Mouse (Mus musculus) thymus, postnatal 14 days (tissue): ENCODE measurements around the gene Gm4450.
"Not testable (repeated sequence)": the region's sequence is repeated elsewhere in the genome, so short reads cannot be mapped to it uniquely, and the experiment has no call there.

ENCODE experiments used
- DNase-seq: peaks from one replicate; pipeline ENCODE4 v3.0.0; 2021

Gene Gm4450

DNA sequence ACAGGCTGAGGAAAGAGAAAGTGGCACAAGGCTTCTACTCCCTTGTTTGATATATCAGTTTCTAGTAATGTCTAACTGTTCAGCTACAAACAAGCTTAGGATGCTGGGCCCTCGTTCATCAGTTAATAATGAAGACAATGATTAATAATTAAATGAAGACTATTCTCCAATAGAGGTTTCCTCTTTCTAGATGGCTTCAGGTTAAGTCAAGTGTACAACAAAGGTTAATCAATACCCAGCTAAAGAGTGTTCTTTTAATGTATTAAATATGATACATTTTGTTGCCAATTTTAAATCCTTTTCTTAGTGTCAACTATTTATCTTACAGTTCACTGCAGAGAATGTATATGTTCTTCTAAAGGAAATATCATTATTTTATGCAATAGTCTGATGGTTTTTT lies at the start of gene Gm4450:
Gene Gm4450, minus strand, starts transcription at position 101 of the 400 bp plus-strand sequence.
- DNase-seq: not testable (repeated sequence)

DNA sequence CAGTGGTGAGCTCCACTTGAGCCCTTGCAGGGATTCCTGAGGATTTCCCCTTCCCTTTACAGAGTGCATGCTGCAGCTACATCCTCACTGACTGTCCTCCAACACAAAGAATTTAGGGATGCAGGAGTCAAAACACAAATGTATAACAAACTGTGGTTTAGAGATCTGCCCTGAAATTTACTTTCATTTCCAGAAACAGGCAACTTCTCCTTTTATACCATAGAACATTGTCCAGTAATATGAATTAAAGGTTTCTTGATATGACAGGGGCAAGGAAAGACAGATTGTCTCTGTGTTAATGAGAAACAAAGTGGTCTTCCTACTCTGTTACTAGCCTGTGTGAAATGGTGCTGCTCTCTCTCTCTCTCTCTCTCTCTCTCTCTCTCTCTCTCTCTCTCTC lies 40.5 kb upstream of the Gm4450 start:
- not testable (repeated sequence) for DNase-seq

DNA sequence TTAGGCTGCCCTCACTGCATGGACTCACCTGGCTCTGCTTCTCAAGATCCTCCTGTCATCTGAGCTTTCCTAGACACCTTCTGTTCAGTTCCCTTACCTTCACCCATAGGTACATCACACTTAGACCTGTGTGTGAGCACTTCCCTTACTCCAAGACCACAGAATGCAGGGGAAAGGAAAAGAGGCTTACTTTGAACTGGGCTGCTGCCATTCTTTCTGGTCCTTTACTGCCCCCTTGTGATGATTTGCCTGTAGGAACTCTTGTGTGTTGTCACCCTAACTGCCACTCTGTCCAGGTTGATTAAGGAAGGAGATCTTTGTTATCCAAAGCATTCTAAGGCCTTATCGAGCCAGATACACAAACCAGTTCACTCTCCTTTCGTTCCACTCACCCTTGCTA lies 39.8 kb upstream of the Gm4450 start:
- DNase-seq: not testable (repeated sequence)

DNA sequence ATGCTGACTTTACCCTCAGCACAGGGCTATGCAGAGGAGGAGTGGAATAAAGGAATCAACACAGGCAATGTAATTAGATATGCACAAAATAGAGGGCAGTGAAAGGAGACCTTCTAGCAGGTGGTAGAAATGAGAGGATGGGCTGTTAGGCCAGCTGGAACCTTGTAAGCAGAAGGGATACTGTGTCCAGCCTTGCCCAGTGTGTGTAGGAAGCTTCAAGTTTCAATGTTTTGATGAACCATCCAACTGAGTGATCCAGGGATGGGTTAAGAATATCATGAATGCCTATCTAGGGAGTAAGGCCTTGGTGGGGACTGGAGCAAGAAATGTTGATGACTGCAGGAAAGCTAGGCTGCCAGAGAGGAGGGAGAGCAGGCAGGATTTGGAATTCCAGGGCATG lies 38.1 kb upstream of the Gm4450 start:
- not testable (repeated sequence) for DNase-seq

DNA sequence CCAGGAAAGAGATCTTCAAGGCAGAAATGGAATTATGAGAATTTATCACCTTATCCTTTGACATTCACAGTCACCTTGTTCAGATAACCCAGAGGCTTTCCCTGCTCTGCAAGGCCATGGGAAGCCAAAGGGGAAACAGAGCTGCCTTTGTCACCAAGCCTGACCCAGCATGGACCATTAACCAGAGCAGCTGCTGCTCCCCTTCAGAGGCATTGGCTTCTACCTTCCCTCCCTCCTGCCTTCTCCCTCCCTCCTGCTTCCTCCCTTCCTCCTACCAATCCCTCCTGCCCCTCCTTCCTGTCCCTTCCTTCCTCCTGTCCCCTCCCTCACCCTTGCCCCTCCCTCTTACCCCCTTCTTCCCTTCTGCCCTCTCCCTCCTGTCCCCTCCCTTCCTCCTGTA lies 37.3 kb upstream of the Gm4450 start:
- not testable (repeated sequence) for DNase-seq

GRCm38 (mm10) chr3:98471499-98471898 lies 14.6 kb upstream of the Gm4450 start:
- DNase-seq: not testable (repeated sequence)

DNA sequence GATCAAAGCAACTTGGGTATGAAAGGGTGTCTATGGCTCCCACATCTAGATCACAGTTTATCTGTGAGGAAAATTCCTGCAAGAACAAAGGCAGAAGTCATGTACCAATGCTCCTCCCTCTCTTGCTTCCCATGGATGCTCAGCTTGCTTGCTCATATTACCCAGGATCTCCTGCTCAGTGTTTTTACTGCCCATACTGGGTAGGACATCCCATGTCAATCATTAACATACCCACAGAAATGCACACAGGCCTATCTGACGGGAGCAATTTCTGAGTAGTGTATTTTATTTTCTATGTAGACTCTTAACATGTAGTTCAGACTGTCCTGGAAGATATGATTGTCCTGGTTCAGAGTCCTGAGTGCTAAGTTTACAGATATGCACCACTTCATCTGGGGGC lies 14.1 kb upstream of the Gm4450 start:
- not testable (repeated sequence) for DNase-seq

DNA sequence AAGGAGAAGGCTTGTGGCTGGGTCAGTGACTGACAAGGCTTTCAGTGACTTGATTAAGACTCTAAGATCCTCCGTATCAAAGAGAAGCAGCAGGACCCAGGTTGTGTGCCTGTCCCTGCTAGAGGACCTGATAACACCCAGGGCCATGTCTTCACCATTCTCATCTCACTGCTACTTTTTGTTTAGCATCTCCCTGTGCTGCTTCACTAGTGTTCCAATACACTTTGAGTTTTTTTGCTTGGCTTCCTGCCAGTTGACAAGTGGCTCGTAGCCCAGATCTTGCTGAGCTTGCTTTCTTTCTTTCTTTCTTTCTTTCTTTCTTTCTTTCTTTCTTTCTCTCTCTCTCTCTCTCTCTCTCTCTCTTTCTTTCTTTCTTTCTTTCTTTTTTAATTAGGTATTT lies 12.4 kb upstream of the Gm4450 start:
- not testable (repeated sequence) for DNase-seq

DNA sequence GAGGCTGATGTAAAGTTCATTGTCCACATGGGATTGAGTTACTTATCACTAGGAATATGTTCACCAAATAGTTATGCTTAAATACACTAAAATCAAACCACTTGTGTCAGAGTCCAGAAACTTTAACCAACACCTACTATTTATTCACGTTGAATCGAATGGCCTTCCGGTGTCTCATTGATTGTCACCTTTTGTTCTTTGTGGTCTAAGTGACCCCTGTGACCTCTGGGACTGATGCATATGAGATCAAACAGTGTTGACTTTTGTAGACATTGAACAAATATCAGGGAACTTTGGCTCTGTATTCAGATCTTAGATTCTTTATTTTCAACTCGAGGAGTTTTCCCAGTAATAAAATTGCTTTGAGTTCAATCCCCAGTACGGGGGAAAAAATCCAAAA lies 3.1 kb downstream of the Gm4450 start:
- DNase-seq: not testable (repeated sequence)

DNA sequence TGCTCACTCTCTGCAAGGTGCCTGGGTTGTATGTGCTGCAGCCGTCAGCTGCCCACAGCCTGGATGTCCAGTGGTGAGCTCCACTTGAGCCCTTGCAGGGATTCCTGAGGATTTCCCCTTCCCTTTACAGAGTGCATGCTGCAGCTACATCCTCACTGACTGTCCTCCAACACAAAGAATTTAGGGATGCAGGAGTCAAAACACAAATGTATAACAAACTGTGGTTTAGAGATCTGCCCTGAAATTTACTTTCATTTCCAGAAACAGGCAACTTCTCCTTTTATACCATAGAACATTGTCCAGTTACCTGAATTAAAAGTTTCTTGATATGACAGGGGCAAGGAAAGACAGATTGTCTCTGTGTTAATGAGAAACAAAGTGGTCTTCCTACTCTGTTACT lies 13.0 kb downstream of the Gm4450 start:
- not testable (repeated sequence) for DNase-seq

DNA sequence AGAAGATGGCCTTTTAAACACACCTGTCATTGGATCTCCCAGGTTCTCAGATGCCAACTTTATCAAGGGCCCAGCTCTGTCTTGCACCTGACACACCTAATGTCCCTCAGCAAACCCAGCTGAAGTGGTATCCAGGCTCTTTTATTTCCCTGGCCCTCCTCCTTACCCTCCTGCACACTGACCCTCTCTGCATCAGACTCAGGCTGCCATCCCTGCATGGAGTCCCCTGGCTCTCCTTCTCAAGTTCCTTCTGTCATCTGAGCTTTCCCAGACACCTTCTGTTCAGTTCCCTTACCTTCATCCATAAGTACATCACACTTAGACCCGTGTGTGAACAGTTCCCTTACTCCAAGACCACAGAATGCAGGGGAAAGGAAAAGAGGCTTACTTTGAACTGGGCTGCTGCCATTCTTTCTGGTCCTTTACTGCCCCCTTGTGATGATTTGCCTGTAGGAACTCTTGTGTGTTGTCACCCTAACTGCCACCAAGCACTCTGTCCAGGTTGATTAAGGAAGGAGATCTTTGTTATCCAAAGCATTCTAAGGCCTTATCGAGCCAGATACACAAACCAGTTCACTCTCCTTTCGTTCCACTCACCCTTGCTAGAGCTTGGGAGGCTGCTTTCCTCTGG lies 13.7 kb downstream of the Gm4450 start:
- not testable (repeated sequence) for DNase-seq

GRCm38 (mm10) chr3:98442245-98442644 lies 14.7 kb downstream of the Gm4450 start:
- DNase-seq: not testable (repeated sequence)

DNA sequence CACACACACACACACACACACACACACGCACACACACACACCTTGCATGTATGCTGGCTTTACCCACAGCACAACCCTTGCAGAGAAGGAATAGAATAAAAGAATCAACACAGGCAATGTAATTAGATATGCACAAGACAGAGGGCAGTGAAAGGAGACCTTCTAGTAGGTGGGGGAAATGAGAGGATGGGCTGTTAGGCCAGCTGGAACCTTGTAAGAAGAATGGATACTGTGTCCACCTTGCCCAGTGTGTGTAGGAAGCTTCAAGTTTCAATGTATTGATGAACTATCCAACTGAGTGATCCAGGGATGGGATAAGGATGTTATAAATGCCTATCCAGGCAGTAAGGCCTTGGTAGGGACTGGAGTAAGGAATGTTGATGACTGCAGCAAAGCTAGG lies 21.9 kb downstream of the Gm4450 start:
- no peak for DNase-seq

DNA sequence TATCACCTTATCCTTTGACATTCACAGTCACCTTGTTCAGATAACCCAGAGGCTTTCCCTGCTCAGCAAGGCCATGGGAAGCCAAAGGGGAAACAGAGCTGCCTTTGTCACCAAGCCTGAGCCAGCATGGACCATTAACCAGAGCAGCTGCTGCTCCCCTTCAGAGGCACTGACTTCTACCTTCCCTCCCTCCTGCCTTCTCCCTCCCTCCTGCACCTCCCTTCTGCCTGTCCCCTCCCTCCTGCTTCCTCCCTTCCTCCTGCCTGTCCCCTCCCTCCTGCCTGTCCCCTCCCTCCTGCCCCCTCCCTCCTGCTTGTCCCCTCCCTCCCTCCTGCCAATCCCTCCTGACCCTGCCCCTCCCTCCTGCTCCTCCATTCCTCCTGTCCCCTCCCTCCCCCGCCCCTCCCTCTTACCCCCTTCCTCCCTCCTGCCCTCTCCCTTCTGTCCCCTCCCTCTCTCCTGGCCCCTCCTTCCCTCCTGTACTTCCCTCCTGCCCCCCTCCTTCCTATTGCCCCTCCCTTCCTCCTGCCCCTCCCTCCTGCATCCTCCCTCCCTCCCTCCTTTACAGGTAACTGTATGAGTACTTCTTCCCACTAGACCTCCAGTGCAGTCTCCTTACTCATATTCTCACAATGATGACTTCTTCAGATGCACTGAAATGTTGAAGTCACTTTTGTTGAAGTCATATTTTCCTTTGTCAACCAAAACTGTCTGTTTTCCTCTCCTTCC lies 22.7 kb downstream of the Gm4450 start:
- DNase-seq: no peak

- DNase-seq: no peak
These were observed 27.9 kb downstream of the Gm4450 start for GRCm38 (mm10) chr3:98428928-98429525.

- peak; percentile 56 for DNase-seq
These were observed 28.5 kb downstream of the Gm4450 start for GRCm38 (mm10) chr3:98428449-98428775.

- DNase-seq: peak; percentile 64
These were observed 29.1 kb downstream of the Gm4450 start for GRCm38 (mm10) chr3:98427600-98428448.

GRCm38 (mm10) chr3:98427260-98427599 lies 29.7 kb downstream of the Gm4450 start:
- DNase-seq: no peak

- no peak for DNase-seq
These were observed 30.2 kb downstream of the Gm4450 start for GRCm38 (mm10) chr3:98426749-98427148.

DNA sequence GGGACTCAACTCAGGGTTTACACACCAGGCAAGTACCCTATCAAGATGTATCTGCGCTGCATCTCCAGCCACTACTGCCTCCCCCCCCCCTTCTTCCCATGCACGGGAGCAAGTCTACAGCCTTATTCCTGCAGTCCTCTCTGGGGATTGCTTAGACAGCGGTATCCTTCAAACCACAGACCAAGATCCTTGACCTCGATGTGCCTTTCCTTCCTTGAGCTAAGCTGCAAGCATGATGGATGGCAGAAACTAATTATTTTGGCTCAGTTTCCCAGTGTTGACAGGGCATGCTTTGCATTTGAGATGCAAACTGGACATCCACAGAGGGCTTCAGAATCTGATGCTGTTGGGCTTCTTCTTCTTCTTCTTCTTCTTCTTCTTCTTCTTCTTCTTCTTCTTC lies 34.0 kb downstream of the Gm4450 start:
- DNase-seq: no peak

- no peak for DNase-seq
These were observed 37.2 kb downstream of the Gm4450 start for GRCm38 (mm10) chr3:98419786-98420070.

GRCm38 (mm10) chr3:98418991-98419785 lies 37.7 kb downstream of the Gm4450 start:
- DNase-seq: no peak

DNA sequence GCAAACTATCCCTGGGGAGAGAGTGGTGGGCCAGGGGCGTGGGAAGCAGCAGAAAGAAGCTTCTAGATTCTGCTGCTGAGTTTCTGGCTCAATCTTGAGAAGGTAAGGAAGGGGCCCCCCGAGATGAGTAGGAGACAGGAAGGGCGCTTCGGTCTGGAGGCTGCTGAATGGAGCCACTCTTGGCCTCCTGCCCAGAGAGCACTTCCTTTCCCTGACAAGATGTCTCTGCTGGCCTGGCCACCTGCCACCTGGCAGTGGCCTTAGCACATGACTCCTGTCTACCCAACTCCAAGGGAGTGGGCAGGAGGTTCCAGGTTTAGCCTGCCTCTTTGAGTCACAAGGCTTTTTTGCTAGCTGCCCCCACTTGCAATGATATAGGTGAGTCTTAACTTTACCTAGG lies 39.6 kb downstream of the Gm4450 start:
- peak; percentile 16 for DNase-seq
